Mouse (Mus musculus) midbrain, embryonic 10.5 days (tissue): ENCODE measurements around the gene Med13l. TPM values are rescaled to one million over a fixed set of nuclear protein-coding genes. Genes with fewer than 3 reads are reported as not detected.

Source experiments
- DNase-seq: peaks from one replicate; pipeline ENCODE4 v3.0.0-alpha.2; 2017; ENCODE audit warnings: low spot score
- H3K27ac ChIP-seq: fragments of 300-500 bp; sonication (generic); replicated peaks from 2 replicates; pipeline ENCODE4 v1.5.1; 2016; ENCODE audit warnings: mild to moderate bottlenecking
- H3K27me3 ChIP-seq: fragments of 300-500 bp; sonication (generic); 2 replicates; pipeline ENCODE4 v1.6.1; 2016; ENCODE audit warnings: low read depth, mild to moderate bottlenecking; ENCODE audit not compliant: poor library complexity, severe bottlenecking
- H3K36me3 ChIP-seq: fragments of 300-500 bp; sonication (generic); 2 replicates; pipeline ENCODE4 v1.6.1; 2016; ENCODE audit warnings: mild to moderate bottlenecking, moderate library complexity
- H3K4me1 ChIP-seq: fragments of 300-500 bp; sonication (generic); 2 replicates; pipeline ENCODE4 v1.6.1; 2016
- H3K4me3 ChIP-seq: fragments of 300-500 bp; sonication (generic); 2 replicates; pipeline ENCODE4 v1.5.1; 2016; ENCODE audit warnings: mild to moderate bottlenecking, moderate library complexity
- H3K9me3 ChIP-seq: fragments of 300-500 bp; sonication (generic); replicated peaks from 2 replicates; pipeline ENCODE4 v1.6.1; 2016; ENCODE audit warnings: mild to moderate bottlenecking
- WGBS: fragments of 180-500 bp; shearing (Covaris S2); methylation state at CpG from one replicate; pipeline ENCODE4 v1.1.7; 2016; 5-methylcytosine and 5-hydroxymethylcytosine counted together
- polyA plus RNA-seq: library from polyadenylated mRNA; unstranded; fragments of >200 nt; fragmentation: Nextera tagmentation; extraction: Ambion mirVana; gene quantifications from 2 replicates; pipeline ENCODE4 v1.2.1, GENCODE M21; 2016

Med13l gene
- polyA plus RNA-seq, 1 experiment from 2014 or later: 9.9 TPM

- DNase-seq: no peak
- H3K36me3 ChIP-seq: no peaks in the 10 kb centered on the region
- 92% methylated on average over 5 of the region's 5 CpGs for WGBS
- H3K4me1 ChIP-seq: peaks cover 21% of the 10 kb centered on the region
- no peak overlapping the region for H3K4me3 ChIP-seq
- H3K27ac ChIP-seq: no peak overlapping the region
- H3K9me3 ChIP-seq: no peaks in the 10 kb centered on the region
- H3K27me3 ChIP-seq: no peaks in the 10 kb centered on the region
Measured at GRCm38 (mm10) chr5:118627630-118628029, 67.2 kb downstream of the Med13l start.

- H3K4me3 ChIP-seq: no peak overlapping the region
- peaks cover 21% of the 10 kb centered on the region for H3K4me1 ChIP-seq
- no peaks in the 10 kb centered on the region for H3K36me3 ChIP-seq
- no peak overlapping the region for H3K27ac ChIP-seq
- DNase-seq: no peak
- 94% methylated on average over 4 of the region's 4 CpGs for WGBS
- H3K27me3 ChIP-seq: no peaks in the 10 kb centered on the region
- no peaks in the 10 kb centered on the region for H3K9me3 ChIP-seq
Measured at GRCm38 (mm10) chr5:118628211-118628610, 67.7 kb downstream of the Med13l start.

DNA sequence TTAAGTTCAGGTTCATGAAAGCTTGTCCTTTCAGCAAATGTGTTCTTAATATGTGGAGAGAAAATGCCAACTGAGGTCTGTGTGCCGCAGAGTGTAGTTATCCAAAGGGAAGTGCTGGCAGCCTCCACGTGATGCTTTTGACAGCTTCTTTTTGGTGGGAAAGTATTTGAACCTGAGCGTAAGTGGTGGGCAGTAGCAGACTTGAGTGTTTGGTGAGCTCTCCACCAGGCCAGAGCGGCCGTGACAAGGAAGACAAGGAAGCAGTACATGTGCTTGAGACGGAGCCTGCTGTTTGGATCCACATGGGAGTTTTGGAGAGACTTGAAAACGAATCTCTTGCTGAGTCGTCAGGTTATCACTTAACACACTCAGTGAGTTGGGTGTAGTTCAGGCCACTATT is 71.9 kb downstream of the Med13l start:
- no peak for DNase-seq
- H3K27ac ChIP-seq: no peak overlapping the region
- H3K9me3 ChIP-seq: no peaks in the 10 kb centered on the region
- no peak overlapping the region for H3K4me3 ChIP-seq
- 82% methylated on average over 8 of the region's 8 CpGs for WGBS
- no peaks in the 10 kb centered on the region for H3K36me3 ChIP-seq
- H3K4me1 ChIP-seq: peaks cover 53% of the 10 kb centered on the region
- no peaks in the 10 kb centered on the region for H3K27me3 ChIP-seq

GRCm38 (mm10) chr5:118633106-118633505 is 72.6 kb downstream of the Med13l start:
- DNase-seq: no peak
- Histone ChIP-seq H3K27ac (no peak overlapping the region), H3K4me1 (peaks cover 56% of the 10 kb centered on the region), H3K27me3 (no peaks in the 10 kb centered on the region), H3K36me3 (no peaks in the 10 kb centered on the region), H3K9me3 (no peaks in the 10 kb centered on the region), H3K4me3 (no peak overlapping the region)
- WGBS: 79% methylated on average over 8 of the region's 8 CpGs

DNA sequence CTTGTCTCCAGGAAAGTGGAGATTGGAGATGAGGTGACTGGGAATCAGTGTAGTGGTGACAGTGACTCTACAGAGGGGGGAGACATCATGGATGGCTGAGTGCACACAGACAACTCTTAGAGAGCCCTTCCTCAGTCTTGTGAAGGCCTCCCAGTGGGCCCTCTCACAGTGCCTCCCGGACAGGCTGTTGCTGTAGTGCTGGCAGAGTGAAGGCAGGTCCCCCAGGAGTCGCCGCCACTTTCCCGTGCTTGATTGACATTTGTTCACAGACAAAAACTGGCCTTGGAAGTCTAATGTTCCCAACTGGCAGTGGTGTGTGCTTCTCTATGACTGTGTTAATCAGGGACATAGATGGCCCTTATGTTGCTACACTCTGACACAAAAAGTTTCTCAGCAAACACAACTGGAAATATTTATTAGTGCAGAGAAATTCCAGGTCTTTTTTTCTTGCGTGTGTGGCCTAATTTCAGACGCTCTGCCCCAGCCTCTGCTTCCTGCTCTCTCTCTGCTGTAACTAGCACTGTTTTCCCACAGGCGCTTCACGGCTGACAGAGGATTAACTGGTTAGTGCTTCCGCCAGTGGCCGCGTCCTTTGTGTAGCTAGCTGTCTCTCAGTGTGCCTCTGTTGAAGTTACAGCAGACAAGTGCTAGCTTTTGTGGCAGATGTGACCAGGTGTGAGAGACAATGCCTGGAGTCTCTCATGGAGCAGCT is 75.2 kb downstream of the Med13l start:
- DNase-seq: peak; percentile 46

DNA sequence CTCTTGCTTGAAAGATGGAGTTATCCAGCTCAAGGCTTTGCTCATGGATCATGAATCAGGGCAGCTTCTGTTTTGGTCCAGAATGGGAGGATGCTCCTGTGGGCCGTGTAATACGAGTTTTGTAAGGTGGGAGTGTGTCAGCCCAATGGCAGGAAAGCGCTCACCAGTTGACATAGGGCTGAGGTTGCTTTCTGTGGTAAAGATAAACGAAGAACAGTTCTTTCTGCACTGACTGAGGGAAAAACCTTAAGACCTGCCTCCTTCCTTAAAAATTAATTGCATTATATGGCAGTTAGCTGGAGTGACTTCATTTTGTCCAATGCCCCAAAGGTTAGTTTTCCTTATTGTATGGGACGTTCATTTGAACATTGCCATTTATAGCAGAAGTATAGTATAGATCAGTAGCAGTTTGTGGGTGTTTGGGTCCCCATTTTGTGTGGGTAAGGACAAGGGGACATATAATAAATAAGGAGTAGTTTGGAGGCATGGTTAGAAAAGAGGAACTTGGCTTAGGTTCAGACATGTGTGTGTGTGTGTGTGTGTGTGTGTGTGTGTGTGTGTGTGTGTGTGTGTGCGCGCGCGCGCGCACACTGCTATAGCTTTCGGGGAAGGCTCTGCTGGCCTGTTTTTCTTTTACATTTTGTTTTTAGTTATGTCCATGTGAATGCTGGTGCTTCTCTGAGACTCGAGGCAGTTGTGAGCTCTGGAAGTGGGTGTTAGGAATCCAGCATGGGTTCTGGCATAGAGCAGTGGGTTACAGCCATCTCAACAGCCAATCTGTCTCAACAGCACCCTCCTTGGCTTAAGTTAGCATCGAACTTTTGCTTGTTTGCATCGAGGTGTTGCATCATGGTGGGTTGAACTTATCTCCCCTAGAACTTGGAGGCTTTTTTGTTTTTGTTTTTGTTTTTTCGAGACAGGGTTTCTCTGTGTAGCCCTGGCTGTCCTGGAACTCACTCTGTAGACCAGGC is 76.2 kb downstream of the Med13l start:
- Histone ChIP-seq H3K9me3 (no peaks in the 10 kb centered on the region), H3K36me3 (no peaks in the 10 kb centered on the region), H3K27ac (peak overlapping the region; percentile 79), H3K4me1 (peaks cover 44% of the 10 kb centered on the region), H3K4me3 (no peak overlapping the region), H3K27me3 (no peaks in the 10 kb centered on the region)
- 88% methylated on average over 16 of the region's 16 CpGs for WGBS
- no peak for DNase-seq

More for the DNA sequence above, 75.2 kb downstream of the Med13l start:
- H3K36me3 ChIP-seq: no peaks in the 10 kb centered on the region
- H3K4me3 ChIP-seq: no peak overlapping the region; the same call in 1 of the 2 replicates
- no peaks in the 10 kb centered on the region for H3K9me3 ChIP-seq
- peaks cover 45% of the 10 kb centered on the region for H3K4me1 ChIP-seq
- no peaks in the 10 kb centered on the region for H3K27me3 ChIP-seq
- WGBS: 7% methylated on average over 11 of the region's 11 CpGs
- H3K27ac ChIP-seq: peak overlapping the region; percentile 79

DNA sequence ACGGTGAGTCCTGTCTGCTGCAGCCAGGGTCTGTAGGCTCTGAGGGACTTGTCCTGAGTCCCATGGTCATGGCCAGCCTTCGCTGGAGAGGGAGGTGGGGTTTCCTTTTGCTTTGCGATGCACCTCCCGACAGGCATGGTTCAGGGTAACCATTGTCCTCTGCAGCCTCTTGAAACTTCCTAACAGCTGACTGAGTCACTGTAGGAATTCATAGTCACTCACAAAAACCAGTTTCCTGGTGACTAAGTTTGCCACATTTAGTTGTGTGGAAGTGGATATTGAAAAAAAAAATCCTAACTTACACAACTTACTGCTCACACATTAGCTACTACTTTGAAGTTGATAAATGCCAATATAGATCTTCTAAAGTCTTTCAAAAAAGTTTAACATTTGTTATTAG is 77.5 kb downstream of the Med13l start:
- Histone ChIP-seq H3K9me3 (no peaks in the 10 kb centered on the region), H3K4me1 (peaks cover 46% of the 10 kb centered on the region), H3K36me3 (no peaks in the 10 kb centered on the region), H3K27me3 (no peaks in the 10 kb centered on the region), H3K4me3 (no peak overlapping the region), H3K27ac (no peak overlapping the region)
- 79% methylated on average over 4 of the region's 4 CpGs for WGBS
- DNase-seq: no peak

- Histone ChIP-seq H3K27ac (no peak overlapping the region), H3K9me3 (no peaks in the 10 kb centered on the region), H3K4me3 (no peak overlapping the region), H3K4me1 (peaks cover 51% of the 10 kb centered on the region), H3K36me3 (no peaks in the 10 kb centered on the region), H3K27me3 (no peaks in the 10 kb centered on the region)
- WGBS: 84% methylated on average over 9 of the region's 9 CpGs
- no peak for DNase-seq
Measured at GRCm38 (mm10) chr5:118638534-118639109, 78.1 kb downstream of the Med13l start.

GRCm38 (mm10) chr5:118639117-118639707 is 78.7 kb downstream of the Med13l start:
- no peak for DNase-seq
- Histone ChIP-seq H3K4me1 (peaks cover 47% of the 10 kb centered on the region), H3K36me3 (no peaks in the 10 kb centered on the region), H3K27ac (no peak overlapping the region), H3K4me3 (no peak overlapping the region), H3K27me3 (no peaks in the 10 kb centered on the region), H3K9me3 (no peaks in the 10 kb centered on the region)
- 84% methylated on average over 5 of the region's 5 CpGs for WGBS

DNA sequence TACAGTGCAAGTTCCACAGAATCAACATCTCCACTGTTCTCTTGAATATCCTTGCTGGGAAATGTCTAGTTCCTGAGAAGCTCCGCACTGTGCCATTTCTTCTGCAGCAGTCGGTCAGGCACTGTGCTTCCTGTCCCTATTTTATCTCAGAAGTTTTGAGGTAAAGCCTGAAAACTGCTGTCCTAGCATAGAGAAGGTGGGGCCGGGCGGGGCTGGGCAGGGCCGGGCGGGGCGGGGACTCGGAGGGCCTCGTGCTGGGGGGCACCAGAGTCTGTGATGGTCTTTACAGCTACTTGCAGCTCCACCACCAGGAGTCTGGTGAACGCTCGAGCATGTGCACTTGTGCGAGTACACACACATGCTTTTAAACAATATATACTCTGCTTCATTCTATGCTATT is 83.6 kb downstream of the Med13l start:
- no peak for DNase-seq

GRCm38 (mm10) chr5:118644511-118644910 is 84.0 kb downstream of the Med13l start:
- H3K4me1 ChIP-seq: peaks cover 40% of the 10 kb centered on the region
- 92% methylated on average over 8 of the region's 8 CpGs for WGBS
- no peak overlapping the region for H3K27ac ChIP-seq
- H3K4me3 ChIP-seq: no peak overlapping the region
- H3K9me3 ChIP-seq: no peaks in the 10 kb centered on the region
- H3K36me3 ChIP-seq: no peaks in the 10 kb centered on the region
- no peaks in the 10 kb centered on the region for H3K27me3 ChIP-seq
- no peak for DNase-seq

More for the DNA sequence above, 83.6 kb downstream of the Med13l start:
- Histone ChIP-seq H3K27me3 (no peaks in the 10 kb centered on the region), H3K27ac (no peak overlapping the region), H3K4me1 (peaks cover 40% of the 10 kb centered on the region), H3K4me3 (no peak overlapping the region), H3K9me3 (no peaks in the 10 kb centered on the region), H3K36me3 (no peaks in the 10 kb centered on the region)
- WGBS: 88% methylated on average over 12 of the region's 12 CpGs

DNA sequence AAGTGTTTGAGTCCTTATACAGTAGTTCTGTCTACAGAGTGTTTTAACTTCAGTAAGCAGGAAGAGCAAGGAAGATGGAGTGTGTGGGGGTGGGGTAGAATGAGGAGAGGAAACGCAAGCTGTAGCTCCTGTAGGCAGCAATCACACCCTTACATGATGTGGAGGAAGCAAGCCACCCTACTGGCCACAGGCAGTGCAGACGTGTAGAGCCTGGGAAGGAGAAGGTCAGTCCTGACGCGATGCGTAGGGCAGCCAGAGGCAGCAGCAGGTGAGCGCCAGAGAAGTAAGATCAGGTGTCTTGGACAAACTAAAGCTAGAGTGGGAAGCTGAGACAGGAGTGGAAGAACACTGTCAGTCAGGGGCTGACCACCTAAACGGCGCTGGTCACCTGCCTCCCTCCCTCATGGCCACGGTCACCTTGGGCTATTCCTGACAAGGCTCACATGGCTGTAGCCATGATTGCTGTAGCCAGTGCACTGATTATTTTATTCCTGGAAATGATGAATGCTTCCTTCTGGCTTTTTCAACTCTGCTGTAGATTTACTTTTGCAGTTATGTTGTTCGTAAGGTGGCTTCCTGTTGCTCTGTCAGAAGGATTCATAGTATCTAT is 84.8 kb downstream of the Med13l start:
- DNase-seq: no peak
- Histone ChIP-seq H3K27ac (no peak overlapping the region), H3K9me3 (no peaks in the 10 kb centered on the region), H3K36me3 (no peaks in the 10 kb centered on the region), H3K27me3 (no peaks in the 10 kb centered on the region), H3K4me3 (no peak overlapping the region), H3K4me1 (peaks cover 40% of the 10 kb centered on the region)
- WGBS: 88% methylated on average over 10 of the region's 10 CpGs
